Mouse (Mus musculus) hindbrain, embryonic 16.5 days (tissue): ENCODE results near the gene Klrb1c. TPM values are rescaled to one million over a fixed set of nuclear protein-coding genes. Genes with fewer than 3 reads are reported as not detected.
"Not testable (repeated sequence)": the region's sequence is repeated elsewhere in the genome, so short reads cannot be mapped to it uniquely, and the experiment has no call there.

ENCODE experiments used
- ATAC-seq: fragments of 200-750 bp; cut with Nextera tagmentation; 2 replicates; pipeline ENCODE4 v1.8.0; 2017; ENCODE audit warnings: moderate TSS enrichment, moderate library complexity
- H3K27ac ChIP-seq: fragments of 300-500 bp; sonication (generic); 2 replicates; pipeline ENCODE4 v1.5.1; 2014; ENCODE audit warnings: low read depth, mild to moderate bottlenecking, control low read depth, low read length, moderate library complexity
- H3K27me3 ChIP-seq: fragments of 300-500 bp; sonication (generic); replicated peaks from 2 replicates; pipeline ENCODE4 v1.6.1; 2014; ENCODE audit warnings: low read length; ENCODE audit not compliant: control insufficient read depth, insufficient read depth
- H3K36me3 ChIP-seq: fragments of 300-500 bp; sonication (generic); 2 replicates; pipeline ENCODE4 v1.6.1; 2014; ENCODE audit warnings: mild to moderate bottlenecking, low read length, moderate library complexity, mixed read lengths; ENCODE audit not compliant: control insufficient read depth, insufficient read depth
- H3K4me1 ChIP-seq: fragments of 300-500 bp; sonication (generic); 2 replicates; pipeline ENCODE4 v1.6.1; 2014; ENCODE audit warnings: low read depth, low read length; ENCODE audit not compliant: control insufficient read depth, insufficient read depth
- H3K4me2 ChIP-seq: fragments of 300-500 bp; sonication (generic); 2 replicates; pipeline ENCODE4 v1.6.1; 2014; ENCODE audit warnings: mild to moderate bottlenecking, low read length, control low read depth, moderate library complexity
- H3K4me3 ChIP-seq: fragments of 300-500 bp; sonication (generic); 2 replicates; pipeline ENCODE4 v1.5.1; 2014; ENCODE audit warnings: mild to moderate bottlenecking, low read length, control low read depth, moderate library complexity
- H3K9ac ChIP-seq: fragments of 300-500 bp; sonication (generic); 2 replicates; pipeline ENCODE4 v1.6.1; 2014; ENCODE audit warnings: low read depth, mild to moderate bottlenecking, control low read depth, low read length, moderate library complexity
- H3K9me3 ChIP-seq: fragments of 300-500 bp; sonication (generic); 2 replicates; pipeline ENCODE4 v1.6.1; 2014; ENCODE audit warnings: mild to moderate bottlenecking, low read length, moderate library complexity; ENCODE audit not compliant: control insufficient read depth
- WGBS: fragments of 180-500 bp; shearing (Covaris S2); extraction: QIAGEN DNeasy Blood & Tissue Kit; methylation state at CpG from one replicate; pipeline ENCODE4 v1.1.7; 2014; 5-methylcytosine and 5-hydroxymethylcytosine counted together
- polyA plus RNA-seq: library from polyadenylated mRNA; unstranded; fragments of >200 nt; fragmentation: Nextera tagmentation; extraction: Ambion mirVana; gene quantifications from 2 replicates; pipeline ENCODE4 v1.2.1, GENCODE M21; 2015

Klrb1c gene
- polyA plus RNA-seq, 1 experiment from 2014 or later, result 0.11 TPM

GRCm38 (mm10) chr6:128799144-128799895 lies 10.3 kb upstream of the Klrb1c start:
- H3K36me3 ChIP-seq, H3K27me3 ChIP-seq, H3K9me3 ChIP-seq: not testable (repeated sequence)
- Histone ChIP-seq H3K4me1 (peaks cover 11% of the 10 kb centered on the region), H3K4me2 (peak overlapping the region; percentile 56), H3K27ac (peak overlapping the region; percentile 90), H3K9ac (peak overlapping the region; percentile 71), H3K4me3 (peak overlapping the region; percentile 58)
- WGBS, result under 1% methylated on average over 49 of the region's 49 CpGs
- ATAC-seq, result peak; percentile 80

DNA sequence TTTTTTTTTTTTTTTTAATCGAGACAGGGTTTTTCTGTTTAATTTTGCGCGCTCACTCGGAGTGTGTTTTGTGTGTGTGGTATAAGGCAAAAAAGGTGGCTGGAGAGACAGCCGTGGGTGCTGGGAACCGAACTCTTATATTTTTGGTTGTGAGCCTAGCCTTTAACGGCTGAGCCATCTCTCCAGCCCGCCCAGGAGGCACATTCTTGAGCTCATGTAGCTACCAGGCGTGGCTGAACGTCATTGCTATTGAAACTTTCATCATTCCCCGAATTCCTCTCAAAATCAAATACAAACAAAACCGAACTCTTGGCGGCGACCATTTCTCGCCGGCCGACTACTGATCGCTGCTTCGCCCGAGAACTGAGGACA lies 9.7 kb upstream of the Klrb1c start:
- Histone ChIP-seq H3K4me3 (peak overlapping the region; percentile 58), H3K4me2 (peak overlapping the region; percentile 82), H3K27ac (peak overlapping the region; percentile 90), H3K9ac (peak overlapping the region; percentile 71), H3K4me1 (peaks cover 11% of the 10 kb centered on the region)
- WGBS, result 0% methylated on average over 20 of the region's 20 CpGs
- not testable (repeated sequence) for H3K9me3 ChIP-seq, H3K27me3 ChIP-seq, H3K36me3 ChIP-seq
- ATAC-seq, result peak; percentile 55

GRCm38 (mm10) chr6:128797936-128798771 lies 9.1 kb upstream of the Klrb1c start:
- Histone ChIP-seq H3K4me3 (peak overlapping the region; percentile 58), H3K9me3 (no peaks in the 10 kb centered on the region), H3K9ac (peak overlapping the region; percentile 61), H3K4me2 (peak overlapping the region; percentile 82), H3K4me1 (peaks cover 11% of the 10 kb centered on the region), H3K36me3 (no peaks in the 10 kb centered on the region), H3K27ac (peak overlapping the region; percentile 30), H3K27me3 (no peaks in the 10 kb centered on the region)
- no peak for ATAC-seq
- 10% methylated on average over 15 of the region's 15 CpGs for WGBS

GRCm38 (mm10) chr6:128797185-128797905 lies 8.3 kb upstream of the Klrb1c start:
- ATAC-seq, result no peak
- H3K4me2 ChIP-seq, result peak overlapping the region; percentile 82
- H3K27ac ChIP-seq, result peak overlapping the region; percentile 30; the same call in 1 of the 2 replicates
- no peaks in the 10 kb centered on the region for H3K27me3 ChIP-seq
- peak overlapping the region; percentile 61 for H3K9ac ChIP-seq
- peaks cover 11% of the 10 kb centered on the region for H3K4me1 ChIP-seq
- H3K36me3 ChIP-seq, result no peaks in the 10 kb centered on the region
- H3K9me3 ChIP-seq, result no peaks in the 10 kb centered on the region
- whole genome bisulfite sequencing, result 77% methylated on average over 12 of the region's 12 CpGs
- H3K4me3 ChIP-seq, result peak overlapping the region; percentile 58

DNA sequence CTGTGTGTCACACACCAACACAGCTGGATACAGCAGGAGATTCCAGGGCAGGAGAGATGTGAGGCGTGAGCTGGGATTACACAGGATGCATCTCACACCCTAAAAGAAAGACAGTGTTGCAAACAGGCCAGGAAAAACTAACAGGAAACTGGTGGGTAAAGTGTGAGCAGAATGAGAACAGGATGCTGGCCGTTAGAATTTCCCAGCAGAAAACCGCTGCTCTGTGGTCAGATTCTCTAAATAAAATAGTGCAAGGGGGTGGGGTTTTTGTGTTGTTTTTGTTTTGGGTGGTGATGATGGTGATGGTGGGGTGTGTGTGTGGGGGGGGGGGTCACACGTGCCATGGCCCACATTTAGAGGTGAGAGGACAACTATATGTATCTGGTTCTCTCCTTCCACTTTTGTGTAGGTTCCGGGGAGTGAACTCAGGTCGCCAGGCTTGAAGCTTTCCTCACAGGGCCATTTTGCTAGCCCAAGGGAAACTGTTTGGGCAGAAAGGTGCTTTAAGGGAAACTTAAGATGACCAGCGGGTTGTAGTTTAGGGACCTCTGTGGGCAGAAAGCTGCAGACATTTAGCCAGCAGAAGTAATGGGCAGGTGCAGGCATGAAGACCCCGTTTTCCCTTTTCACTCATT lies 7.4 kb upstream of the Klrb1c start:
- H3K9ac ChIP-seq, result no peak overlapping the region
- no peak overlapping the region for H3K4me2 ChIP-seq
- H3K9me3 ChIP-seq, result no peaks in the 10 kb centered on the region
- 80% methylated on average over 8 of the region's 8 CpGs for WGBS
- no peak overlapping the region for H3K27ac ChIP-seq
- no peaks in the 10 kb centered on the region for H3K36me3 ChIP-seq
- no peak for ATAC-seq
- peaks cover 11% of the 10 kb centered on the region for H3K4me1 ChIP-seq
- no peak overlapping the region for H3K4me3 ChIP-seq
- no peaks in the 10 kb centered on the region for H3K27me3 ChIP-seq

DNA sequence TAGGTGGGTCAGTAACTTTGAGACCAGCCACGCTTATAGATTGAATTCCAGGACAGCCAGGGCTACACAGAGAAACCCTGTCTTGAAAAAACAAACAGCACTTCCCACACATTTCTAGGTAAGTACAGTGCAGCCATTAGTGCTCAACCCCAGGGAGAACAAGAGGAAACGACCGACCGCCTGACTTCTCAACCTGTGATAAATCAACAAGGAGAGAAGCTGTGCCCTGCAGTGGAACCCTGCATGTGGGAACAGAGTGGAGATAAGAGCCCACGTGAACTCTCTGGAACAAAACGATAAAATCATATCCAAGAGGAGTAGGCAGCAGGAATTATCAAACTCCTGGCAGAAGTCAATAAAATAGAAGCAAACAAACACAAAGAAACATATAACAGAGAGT lies 4.7 kb upstream of the Klrb1c start:
- Histone ChIP-seq H3K4me2 (no peak overlapping the region), H3K9ac (no peak overlapping the region), H3K4me1 (peaks cover 11% of the 10 kb centered on the region), H3K9me3 (no peaks in the 10 kb centered on the region), H3K4me3 (no peak overlapping the region), H3K36me3 (no peaks in the 10 kb centered on the region), H3K27me3 (no peaks in the 10 kb centered on the region), H3K27ac (no peak overlapping the region)
- no peak for ATAC-seq
- 56% methylated on average over 6 of the region's 6 CpGs for WGBS

GRCm38 (mm10) chr6:128790491-128790994 lies 1.5 kb upstream of the Klrb1c start:
- H3K9ac ChIP-seq, H3K36me3 ChIP-seq: not testable (repeated sequence)

GRCm38 (mm10) chr6:128788517-128788916 lies 498 bp downstream of the Klrb1c start:
- 77% methylated on average over 1 of the region's 1 CpGs for WGBS

More at GRCm38 (mm10) chr6:128790491-128790994, 1.5 kb upstream of the Klrb1c start:
- not testable (repeated sequence) for H3K27ac ChIP-seq, H3K4me2 ChIP-seq, H3K4me3 ChIP-seq, ATAC-seq, H3K9me3 ChIP-seq, H3K4me1 ChIP-seq, H3K27me3 ChIP-seq
- WGBS, result 84% methylated on average over 4 of the region's 4 CpGs

More at GRCm38 (mm10) chr6:128788517-128788916, 498 bp downstream of the Klrb1c start:
- no peak overlapping the region for H3K9ac ChIP-seq
- H3K36me3 ChIP-seq, result no peaks in the 10 kb centered on the region
- H3K4me2 ChIP-seq, result no peak overlapping the region
- no peak overlapping the region for H3K4me3 ChIP-seq
- no peak for ATAC-seq
- H3K9me3 ChIP-seq, result no peaks in the 10 kb centered on the region
- no peaks in the 10 kb centered on the region for H3K4me1 ChIP-seq
- H3K27me3 ChIP-seq, result no peaks in the 10 kb centered on the region
- no peak overlapping the region for H3K27ac ChIP-seq
